Mouse (Mus musculus): Measurements from ENCODE around the gene Maco1. TPM values are rescaled to one million over a fixed set of nuclear protein-coding genes. Genes with fewer than 3 reads are reported as not detected.
A peak's percentile ranks its signal among the peaks of the same experiment; 100 is the strongest.

Maco1 gene
- polyA plus RNA-seq, 1 experiment from 2014 or later: 19.0 TPM

- 24% methylated on average over 9 of the region's 9 CpGs for WGBS
- Histone ChIP-seq H3K4me3 (ENCODE audit: low read depth, low read length) (no peak overlapping the region), H3K27ac (ENCODE audit: low read depth, low read length) (no peak overlapping the region), H3K9ac (ENCODE audit: low read depth, low read length) (no peak overlapping the region), H3K27me3 (replicated peaks; ENCODE audit: control insufficient read depth, insufficient read depth, low read length) (no peaks in the 10 kb centered on the region), H3K36me3 (ENCODE audit: control insufficient read depth, insufficient read depth) (peaks cover 4% of the 10 kb centered on the region; the same call in 1 of the 2 replicates), H3K9me3 (ENCODE audit: control insufficient read depth) (no peaks in the 10 kb centered on the region), H3K4me1 (replicated peaks; ENCODE audit: control insufficient read depth, insufficient read depth, low read length) (peaks cover 20% of the 10 kb centered on the region), H3K4me2 (replicated peaks; ENCODE audit: low read depth) (peak overlapping the region; percentile 40; the same call in 1 of the 2 replicates)
- peak; percentile 16; the same call in 1 of the 2 replicates for ATAC-seq
- TF ChIP-seq CTCF (IDR thresholded peaks at IDR 0.05; ENCODE audit: low read depth): no peak
These were observed 92.3 kb downstream of the Maco1 start for GRCm38 (mm10) chr4:134760793-134761201.

GRCm38 (mm10) chr4:134760281-134760680, 92.9 kb downstream of the Maco1 start:
- Histone ChIP-seq H3K9ac (ENCODE audit: low read depth, low read length) (no peak overlapping the region), H3K4me3 (ENCODE audit: low read depth, low read length) (no peak overlapping the region), H3K36me3 (ENCODE audit: control insufficient read depth, insufficient read depth) (peaks cover 5% of the 10 kb centered on the region; the same call in 1 of the 2 replicates), H3K9me3 (ENCODE audit: control insufficient read depth) (no peaks in the 10 kb centered on the region), H3K4me1 (replicated peaks; ENCODE audit: control insufficient read depth, insufficient read depth, low read length) (peaks cover 20% of the 10 kb centered on the region), H3K27me3 (replicated peaks; ENCODE audit: control insufficient read depth, insufficient read depth, low read length) (no peaks in the 10 kb centered on the region), H3K27ac (ENCODE audit: low read depth, low read length) (no peak overlapping the region), H3K4me2 (replicated peaks; ENCODE audit: low read depth) (peak overlapping the region; percentile 40)
- WGBS: 53% methylated on average over 6 of the region's 6 CpGs
- ATAC-seq: no peak
- TF ChIP-seq CTCF (IDR thresholded peaks at IDR 0.05; ENCODE audit: low read depth): no peak

- ATAC-seq: peak; percentile 56
- peaks cover 20% of the 10 kb centered on the region for H3K4me1 ChIP-seq (replicated peaks; ENCODE audit: control insufficient read depth, insufficient read depth, low read length)
These were observed 93.6 kb downstream of the Maco1 start for GRCm38 (mm10) chr4:134759564-134759963.

GRCm38 (mm10) chr4:134758922-134759321, 94.2 kb downstream of the Maco1 start:
- WGBS: 95% methylated on average over 14 of the region's 14 CpGs
- no peak overlapping the region for H3K9ac ChIP-seq (ENCODE audit: low read depth, low read length)
- peaks cover 6% of the 10 kb centered on the region; the same call in 1 of the 2 replicates for H3K36me3 ChIP-seq (ENCODE audit: control insufficient read depth, insufficient read depth)
- H3K4me2 ChIP-seq (replicated peaks; ENCODE audit: low read depth): no peak overlapping the region
- H3K27ac ChIP-seq (ENCODE audit: low read depth, low read length): no peak overlapping the region
- H3K4me3 ChIP-seq (ENCODE audit: low read depth, low read length): no peak overlapping the region
- no peak for TF ChIP-seq CTCF (IDR thresholded peaks at IDR 0.05; ENCODE audit: low read depth)
- no peak for ATAC-seq
- peaks cover 20% of the 10 kb centered on the region for H3K4me1 ChIP-seq (replicated peaks; ENCODE audit: control insufficient read depth, insufficient read depth, low read length)
- no peaks in the 10 kb centered on the region for H3K27me3 ChIP-seq (replicated peaks; ENCODE audit: control insufficient read depth, insufficient read depth, low read length)
- no peaks in the 10 kb centered on the region for H3K9me3 ChIP-seq (ENCODE audit: control insufficient read depth)

More at GRCm38 (mm10) chr4:134759564-134759963, 93.6 kb downstream of the Maco1 start:
- H3K36me3 ChIP-seq (ENCODE audit: control insufficient read depth, insufficient read depth): peaks cover 6% of the 10 kb centered on the region; the same call in 1 of the 2 replicates
- H3K9ac ChIP-seq (ENCODE audit: low read depth, low read length): no peak overlapping the region
- H3K27me3 ChIP-seq (replicated peaks; ENCODE audit: control insufficient read depth, insufficient read depth, low read length): no peaks in the 10 kb centered on the region
- WGBS: 73% methylated on average over 7 of the region's 7 CpGs
- H3K4me2 ChIP-seq (replicated peaks; ENCODE audit: low read depth): no peak overlapping the region
- no peak for TF ChIP-seq CTCF (IDR thresholded peaks at IDR 0.05; ENCODE audit: low read depth)
- H3K4me3 ChIP-seq (ENCODE audit: low read depth, low read length): no peak overlapping the region
- no peaks in the 10 kb centered on the region for H3K9me3 ChIP-seq (ENCODE audit: control insufficient read depth)
- H3K27ac ChIP-seq (ENCODE audit: low read depth, low read length): no peak overlapping the region

- WGBS: 78% methylated on average over 4 of the region's 4 CpGs
- no peak overlapping the region for H3K4me3 ChIP-seq (ENCODE audit: low read depth, low read length)
- H3K4me2 ChIP-seq (replicated peaks; ENCODE audit: low read depth): no peak overlapping the region
- no peaks in the 10 kb centered on the region for H3K9me3 ChIP-seq (ENCODE audit: control insufficient read depth)
- H3K27me3 ChIP-seq (replicated peaks; ENCODE audit: control insufficient read depth, insufficient read depth, low read length): no peaks in the 10 kb centered on the region
- H3K4me1 ChIP-seq (replicated peaks; ENCODE audit: control insufficient read depth, insufficient read depth, low read length): peaks cover 20% of the 10 kb centered on the region
- H3K9ac ChIP-seq (ENCODE audit: low read depth, low read length): no peak overlapping the region
- TF ChIP-seq CTCF (IDR thresholded peaks at IDR 0.05; ENCODE audit: low read depth): no peak
- no peak overlapping the region for H3K27ac ChIP-seq (ENCODE audit: low read depth, low read length)
- ATAC-seq: no peak
- peaks cover 6% of the 10 kb centered on the region; the same call in 1 of the 2 replicates for H3K36me3 ChIP-seq (ENCODE audit: control insufficient read depth, insufficient read depth)
These were observed 94.8 kb downstream of the Maco1 start for GRCm38 (mm10) chr4:134758367-134758766.

- peaks cover 18% of the 10 kb centered on the region for H3K4me1 ChIP-seq (replicated peaks; ENCODE audit: control insufficient read depth, insufficient read depth, low read length)
These were observed 96.2 kb downstream of the Maco1 start for GRCm38 (mm10) chr4:134756953-134757352.

More at GRCm38 (mm10) chr4:134756953-134757352, 96.2 kb downstream of the Maco1 start:
- WGBS: 69% methylated on average over 7 of the region's 7 CpGs
- no peak overlapping the region for H3K9ac ChIP-seq (ENCODE audit: low read depth, low read length)
- TF ChIP-seq CTCF (IDR thresholded peaks at IDR 0.05; ENCODE audit: low read depth): no peak
- peaks cover 6% of the 10 kb centered on the region; the same call in 1 of the 2 replicates for H3K36me3 ChIP-seq (ENCODE audit: control insufficient read depth, insufficient read depth)
- no peak overlapping the region for H3K4me2 ChIP-seq (replicated peaks; ENCODE audit: low read depth)
- ATAC-seq: no peak
- no peak overlapping the region for H3K4me3 ChIP-seq (ENCODE audit: low read depth, low read length)
- no peaks in the 10 kb centered on the region for H3K9me3 ChIP-seq (ENCODE audit: control insufficient read depth)
- no peaks in the 10 kb centered on the region for H3K27me3 ChIP-seq (replicated peaks; ENCODE audit: control insufficient read depth, insufficient read depth, low read length)
- no peak overlapping the region for H3K27ac ChIP-seq (ENCODE audit: low read depth, low read length)
